Mouse (Mus musculus): ENCODE measurements around the gene Exoc3l2.

- TF ChIP-seq CTCF (IDR thresholded peaks at IDR 0.05; ENCODE audit: borderline replicate concordance, insufficient read depth, low read length) (no peak), POLR2A (IDR thresholded peaks at IDR 0.05; ENCODE audit: low read depth, low read length) (no peak)
These were observed 7.9 kb upstream of the Exoc3l2 start for GRCm38 (mm10) chr7:19455186-19455585.
